In the genomic region with DNA sequence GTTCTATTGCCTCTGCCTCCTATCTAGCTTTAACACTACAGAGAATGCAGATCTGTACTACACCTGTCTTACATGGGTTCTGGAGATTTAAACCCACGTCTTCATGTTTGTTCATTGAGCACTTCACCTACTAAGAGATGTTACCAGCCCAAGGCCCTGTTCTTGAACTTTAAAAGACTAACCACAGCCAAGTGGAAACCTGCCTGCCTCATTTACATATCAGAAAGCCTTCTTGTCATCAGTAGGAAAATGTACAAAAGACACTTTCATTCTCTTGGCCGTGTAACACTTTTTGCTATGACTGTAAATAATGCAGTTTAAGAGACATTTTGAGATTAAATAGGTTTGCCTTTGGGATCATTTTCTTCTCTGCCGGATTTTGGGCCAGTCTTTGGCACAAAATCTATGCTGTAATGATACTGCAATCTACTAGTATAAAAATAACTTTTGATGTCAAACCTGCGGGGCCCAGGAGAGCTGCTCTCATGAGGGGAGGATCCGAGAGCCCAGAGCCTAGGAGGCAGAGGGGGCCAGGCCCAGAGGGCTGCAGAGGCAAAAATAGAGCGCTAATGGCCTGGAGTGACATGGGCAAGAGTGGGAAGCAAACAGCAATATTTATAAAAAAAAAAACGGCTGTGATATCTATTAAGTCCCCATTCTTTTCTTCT, we compare ENCODE assay signal across 9 mouse cellular contexts.
DNase-seq lines count a peak whose midpoint lies in the region; ATAC-seq lines count a peak whose summit lies in the region.
"Had no signal": no experiment of that assay in that cellular context is flagged by ENCODE, and none has a peak within 500 bp of the region (broad histone marks: within the 10 kb centered on the region; RNA-seq: fewer than 3 reads in every experiment).

No protein-coding gene starts in this region.

- H3K27ac ChIP-seq in embryonic facial prominence, embryonic 13.5 days = no peak overlapping the region
- H3K27ac ChIP-seq in embryonic facial prominence, embryonic 10.5 days (replicated peaks) = no peak overlapping the region
- H3K27ac ChIP-seq in liver, embryonic 11.5 days (ENCODE audit: low read depth, low read length) = no peak overlapping the region
- no peak overlapping the region for H3K27ac ChIP-seq in liver, embryonic 12.5 days

- 65% methylated on average over 7 of the region's 7 CpGs for WGBS in embryonic facial prominence, embryonic 13.5 days
- WGBS in embryonic facial prominence, embryonic 10.5 days = 72% methylated on average over 7 of the region's 7 CpGs
- WGBS in liver, embryonic 11.5 days = 67% methylated on average over 7 of the region's 7 CpGs
- 57% methylated on average over 7 of the region's 7 CpGs for WGBS in liver, embryonic 12.5 days (ENCODE audit: insufficient replicate concordance)

- H3K4me2 ChIP-seq in embryonic facial prominence, embryonic 13.5 days = peak overlapping the region; percentile 51
- H3K4me2 ChIP-seq in liver, embryonic 11.5 days = peak overlapping the region; percentile 50; the same call in 1 of the 2 replicates
- peak overlapping the region; percentile 36; the same call in 1 of the 2 replicates for H3K4me2 ChIP-seq in liver, embryonic 12.5 days

- no peak for ATAC-seq in embryonic facial prominence, embryonic 13.5 days (ENCODE audit: insufficient number of reproducible peaks, insufficient read depth, low FRiP score, low TSS enrichment, low read depth)
- no peak for ATAC-seq in liver, embryonic 11.5 days (replicated peaks; ENCODE audit: low FRiP score)
- ATAC-seq in liver, embryonic 12.5 days = no peak

- DNase-seq in embryonic facial prominence, embryonic 10.5 days (ENCODE audit: low spot score) = no peak
- no peak for DNase-seq in liver, embryonic 11.5 days (ENCODE audit: low spot score)
- DNase-seq in liver = no peak
- DNase-seq in heart, adult 8-10 months (ENCODE audit: low spot score) = peak; percentile 31
- no peak for DNase-seq in thymus, postnatal 36 days
- DNase-seq in lung, adult 18-20 months = no peak

- H3K9ac ChIP-seq in embryonic facial prominence, embryonic 13.5 days = no peak overlapping the region
- H3K9ac ChIP-seq in liver, embryonic 11.5 days (ENCODE audit: low read depth, low read length) = no peak overlapping the region
- no peak overlapping the region for H3K9ac ChIP-seq in liver, embryonic 12.5 days

- no peaks in the 10 kb centered on the region for H3K36me3 ChIP-seq in embryonic facial prominence, embryonic 13.5 days
- no peaks in the 10 kb centered on the region for H3K36me3 ChIP-seq in embryonic facial prominence, embryonic 10.5 days (replicated peaks)
- H3K36me3 ChIP-seq in liver, embryonic 11.5 days (ENCODE audit: control insufficient read depth, insufficient read depth, low read length) = no peaks in the 10 kb centered on the region
- no peaks in the 10 kb centered on the region for H3K36me3 ChIP-seq in liver, embryonic 12.5 days

- peak overlapping the region; percentile 31; the same call in 1 of the 2 replicates for H3K4me3 ChIP-seq in embryonic facial prominence, embryonic 13.5 days
- H3K4me3 ChIP-seq in embryonic facial prominence, embryonic 10.5 days = no peak overlapping the region; the same call in 1 of the 2 replicates
- no peak overlapping the region for H3K4me3 ChIP-seq in liver, embryonic 11.5 days (ENCODE audit: low read depth, low read length)
- H3K4me3 ChIP-seq in liver, embryonic 12.5 days = no peak overlapping the region
- H3K4me3 ChIP-seq: myocyte had no signal

- no peaks in the 10 kb centered on the region for H3K4me1 ChIP-seq in embryonic facial prominence, embryonic 13.5 days
- H3K4me1 ChIP-seq in embryonic facial prominence, embryonic 10.5 days = no peaks in the 10 kb centered on the region
- no peaks in the 10 kb centered on the region for H3K4me1 ChIP-seq in liver, embryonic 11.5 days (replicated peaks; ENCODE audit: control insufficient read depth, insufficient read depth, low read length)
- H3K4me1 ChIP-seq in liver, embryonic 12.5 days = no peaks in the 10 kb centered on the region

- 0 out of 2 replicates have a peak, but pooled peaks cover 5% of the 10 kb centered on the region for H3K9me3 ChIP-seq in embryonic facial prominence, embryonic 13.5 days
- no peaks in the 10 kb centered on the region for H3K9me3 ChIP-seq in embryonic facial prominence, embryonic 10.5 days
- no peaks in the 10 kb centered on the region for H3K9me3 ChIP-seq in liver, embryonic 11.5 days (ENCODE audit: control insufficient read depth, low read length)
- H3K9me3 ChIP-seq in liver, embryonic 12.5 days (replicated peaks) = no peaks in the 10 kb centered on the region

- no peaks in the 10 kb centered on the region for H3K27me3 ChIP-seq in embryonic facial prominence, embryonic 13.5 days
- H3K27me3 ChIP-seq in embryonic facial prominence, embryonic 10.5 days (replicated peaks; ENCODE audit: low read depth, poor library complexity, severe bottlenecking) = no peaks in the 10 kb centered on the region
- H3K27me3 ChIP-seq in liver, embryonic 11.5 days (replicated peaks; ENCODE audit: control insufficient read depth, insufficient read depth, low read length) = no peaks in the 10 kb centered on the region
- H3K27me3 ChIP-seq in liver, embryonic 12.5 days (replicated peaks) = no peaks in the 10 kb centered on the region
